Mouse (Mus musculus) bone marrow macrophage, adult 2 months (primary cell): Measurements from ENCODE around the gene Csf2rb.

Source experiments
- CTCF ChIP-seq: IDR thresholded peaks from 2 replicates; pipeline ENCODE4 v1.5.1; 2012; ENCODE audit warnings: low read depth, mild to moderate bottlenecking, low read length, moderate library complexity
- POLR2A ChIP-seq: IDR thresholded peaks from 2 replicates; pipeline ENCODE4 v1.6.1; 2012; ENCODE audit warnings: mild to moderate bottlenecking, low read depth, low read length, borderline replicate concordance

DNA sequence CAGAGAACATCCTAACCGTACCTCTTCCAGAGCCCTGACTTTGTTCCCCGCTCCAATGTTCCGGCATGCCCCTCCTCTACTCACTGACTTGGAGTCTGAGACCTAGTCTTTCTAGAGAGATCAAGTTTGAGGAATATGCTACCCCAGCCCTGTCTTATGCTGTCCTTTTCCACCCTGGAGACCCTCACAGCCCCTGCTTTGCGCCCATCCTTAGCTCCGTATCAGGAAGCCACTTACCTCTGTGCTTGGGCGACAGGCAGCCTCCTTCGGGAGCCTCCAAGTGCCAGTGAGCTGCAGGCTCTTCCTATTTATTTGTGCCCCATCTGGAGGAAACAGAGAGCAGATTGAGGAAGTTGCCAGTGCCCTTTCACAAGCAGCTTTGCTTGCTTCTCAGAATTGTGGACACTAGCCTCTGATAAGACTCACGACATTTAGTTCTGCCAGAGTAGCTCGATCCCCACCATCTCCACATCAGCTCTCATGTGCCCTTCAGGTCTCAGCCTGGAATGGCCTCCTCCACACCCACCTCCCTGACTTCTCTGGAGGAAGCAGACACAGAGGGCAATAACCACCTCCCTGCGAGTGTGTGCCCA lies 20.1 kb upstream of the Csf2rb start, which contains the start of gene Csf2rb2:
- no peak for TF ChIP-seq CTCF
- TF ChIP-seq POLR2A, result no peak
